Mouse (Mus musculus): ENCODE results near the gene Snrpg. TPM values are rescaled to one million over a fixed set of nuclear protein-coding genes. Genes with fewer than 3 reads are reported as not detected.

Gene Snrpg
- total RNA-seq, 2 experiments from 2014 or later = 66.9 to 676 TPM

GRCm38 (mm10) chr6:86395969-86396368 is 24.9 kb downstream of the Snrpg start:
- ATAC-seq (replicated peaks; ENCODE audit: low FRiP score, low TSS enrichment, poor library complexity, severe bottlenecking) = no peak

GRCm38 (mm10) chr6:86396581-86397256 is 25.6 kb downstream of the Snrpg start, which contains the start of gene Pcyox1:
TSS of gene Pcyox1 (minus strand) at chr6:86397154.
- peak; percentile 84 for ATAC-seq (replicated peaks; ENCODE audit: low FRiP score, low TSS enrichment, poor library complexity, severe bottlenecking)

GRCm38 (mm10) chr6:86397257-86397980 is 26.3 kb downstream of the Snrpg start:
- ATAC-seq (replicated peaks; ENCODE audit: low FRiP score, low TSS enrichment, poor library complexity, severe bottlenecking) = no peak

- no peak for ATAC-seq (replicated peaks; ENCODE audit: low FRiP score, low TSS enrichment, poor library complexity, severe bottlenecking)
Measured at GRCm38 (mm10) chr6:86398986-86399385, 27.9 kb downstream of the Snrpg start.

GRCm38 (mm10) chr6:86399995-86400394 is 28.9 kb downstream of the Snrpg start:
- ATAC-seq (replicated peaks; ENCODE audit: low FRiP score, low TSS enrichment, poor library complexity, severe bottlenecking) = no peak

GRCm38 (mm10) chr6:86400972-86401371 is 29.9 kb downstream of the Snrpg start:
- peak; percentile 68 for ATAC-seq (replicated peaks; ENCODE audit: low FRiP score, low TSS enrichment, poor library complexity, severe bottlenecking)

- ATAC-seq (replicated peaks; ENCODE audit: low FRiP score, low TSS enrichment, poor library complexity, severe bottlenecking) = no peak
Measured at GRCm38 (mm10) chr6:86402681-86403607, 31.8 kb downstream of the Snrpg start.

- ATAC-seq (replicated peaks; ENCODE audit: low FRiP score, low TSS enrichment, poor library complexity, severe bottlenecking) = peak; percentile 60; the same call in 1 of the 2 replicates
Measured at GRCm38 (mm10) chr6:86403728-86404099, 32.6 kb downstream of the Snrpg start.

- ATAC-seq (replicated peaks; ENCODE audit: low FRiP score, low TSS enrichment, poor library complexity, severe bottlenecking) = peak; percentile 95
Measured at GRCm38 (mm10) chr6:86404100-86404861, 33.2 kb downstream of the Snrpg start, which contains the start of gene Tia1. TSS of gene Tia1 (plus strand) at chr6:86404219.

- no peak for ATAC-seq (replicated peaks; ENCODE audit: low FRiP score, low TSS enrichment, poor library complexity, severe bottlenecking)
Measured at GRCm38 (mm10) chr6:86404996-86405395, 33.9 kb downstream of the Snrpg start.

- ATAC-seq (replicated peaks; ENCODE audit: low FRiP score, low TSS enrichment, poor library complexity, severe bottlenecking) = no peak
Measured at GRCm38 (mm10) chr6:86406306-86406705, 35.2 kb downstream of the Snrpg start.

GRCm38 (mm10) chr6:86418711-86419110 is 47.6 kb downstream of the Snrpg start:
- ATAC-seq (replicated peaks; ENCODE audit: low FRiP score, low TSS enrichment, poor library complexity, severe bottlenecking) = no peak

- ATAC-seq (replicated peaks; ENCODE audit: low FRiP score, low TSS enrichment, poor library complexity, severe bottlenecking) = no peak
Measured at GRCm38 (mm10) chr6:86419239-86419638, 48.1 kb downstream of the Snrpg start.

- peak; percentile 85 for ATAC-seq (replicated peaks; ENCODE audit: low FRiP score, low TSS enrichment, poor library complexity, severe bottlenecking)
Measured at GRCm38 (mm10) chr6:86420491-86420890, 49.4 kb downstream of the Snrpg start.

GRCm38 (mm10) chr6:86426358-86426757 is 55.3 kb downstream of the Snrpg start, which contains the start of gene Gm44790:
TSS of gene Gm44790 (plus strand) at chr6:86426658.
- no peak for ATAC-seq (replicated peaks; ENCODE audit: low FRiP score, low TSS enrichment, poor library complexity, severe bottlenecking)

Measured in megakaryocyte-erythroid progenitor cell, adult 5-6 weeks (primary cell).